Comparison of ENCODE assay signal across 33 mouse cellular contexts in the genomic region with DNA sequence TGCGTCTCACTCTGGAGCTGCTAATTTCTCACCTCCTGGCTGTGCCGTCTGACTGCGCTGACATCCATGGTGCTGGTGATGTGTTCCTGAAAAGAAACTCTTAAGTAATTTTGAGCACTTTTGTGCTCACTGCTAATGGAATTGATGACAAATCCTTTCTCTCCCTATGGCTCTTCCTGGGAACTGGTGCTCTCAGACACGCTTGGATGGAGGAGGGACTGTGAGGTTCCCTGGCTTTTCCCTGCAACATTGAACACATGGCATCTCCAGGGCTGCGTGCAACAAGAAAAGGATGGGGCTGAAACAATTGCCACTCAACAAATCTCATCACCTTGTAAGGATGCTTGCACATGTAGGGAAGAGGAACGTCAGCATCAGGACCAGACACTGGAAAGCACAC.
"Had no signal": no experiment of that assay in that cellular context is flagged by ENCODE, and none has a peak within 500 bp of the region (broad histone marks: within the 10 kb centered on the region; RNA-seq: fewer than 3 reads in every experiment).

No protein-coding gene starts in this region.

- H3K9me3 ChIP-seq: heart, embryonic 12.5 days; heart, embryonic 13.5 days; heart, embryonic 15.5 days; hindbrain, embryonic 10.5 days; hindbrain, embryonic 12.5 days; hindbrain, embryonic 13.5 days; hindbrain, embryonic 15.5 days; intestine, embryonic 15.5 days; kidney, embryonic 15.5 days had no signal

- H3K4me2 ChIP-seq: heart, embryonic 12.5 days; heart, embryonic 13.5 days; heart, embryonic 15.5 days; hindbrain, embryonic 12.5 days; hindbrain, embryonic 13.5 days; hindbrain, embryonic 14.5 days; hindbrain, embryonic 15.5 days; intestine, embryonic 15.5 days; kidney, embryonic 15.5 days had no signal

- H3K4me3 ChIP-seq: heart, embryonic 12.5 days; heart, embryonic 13.5 days; heart, embryonic 15.5 days; hindbrain, embryonic 10.5 days; hindbrain, embryonic 12.5 days; hindbrain, embryonic 13.5 days; hindbrain, embryonic 15.5 days; intestine, embryonic 15.5 days; kidney, embryonic 15.5 days; layer of hippocampus, adult 2 months; left cerebral cortex, adult 2 months had no signal

- DNase-seq: heart, postnatal 10 days; heart, postnatal 14 days; heart, postnatal 36 days; heart, postnatal 4 days; kidney, adult 11 months; kidney, adult 18-20 months; kidney, adult 2 months; kidney, adult 8-10 months; kidney, adult 9 months; kidney, postnatal 10 days; kidney, postnatal 14 days; kidney, postnatal 25 days; kidney, postnatal 36 days; kidney, postnatal 4 days; layer of hippocampus, adult 9-11 months; layer of hippocampus, postnatal 36 days had no signal

- ATAC-seq: inflammation-experienced regulatory T-cells, adult 6 months; intestine, embryonic 15.5 days; intestine, embryonic 16.5 days; intestine, postnatal 0 days had no signal

- H3K27me3 ChIP-seq: heart, embryonic 12.5 days; heart, embryonic 13.5 days; heart, embryonic 15.5 days; hindbrain, embryonic 12.5 days; hindbrain, embryonic 15.5 days; intestine, embryonic 15.5 days; kidney, embryonic 15.5 days had no signal

- H3K36me3 ChIP-seq: heart, embryonic 12.5 days; heart, embryonic 13.5 days; heart, embryonic 15.5 days; hindbrain, embryonic 10.5 days; hindbrain, embryonic 12.5 days; hindbrain, embryonic 13.5 days; hindbrain, embryonic 15.5 days; intestine, embryonic 15.5 days; kidney, embryonic 15.5 days had no signal

- H3K27ac ChIP-seq: heart, embryonic 13.5 days; heart, embryonic 15.5 days; hindbrain, embryonic 10.5 days; hindbrain, embryonic 12.5 days; hindbrain, embryonic 14.5 days; hindbrain, embryonic 15.5 days; hindbrain, postnatal 0 days; intestine, embryonic 15.5 days; kidney, embryonic 15.5 days; kidney, postnatal 0 days; layer of hippocampus, adult 2 months; left cerebral cortex, adult 2 months had no signal

- H3K9ac ChIP-seq: heart, embryonic 12.5 days; heart, embryonic 13.5 days; heart, embryonic 15.5 days; hindbrain, embryonic 12.5 days; hindbrain, embryonic 13.5 days; hindbrain, embryonic 14.5 days; hindbrain, embryonic 15.5 days; intestine, embryonic 15.5 days; kidney, embryonic 15.5 days had no signal
